Mouse (Mus musculus) kidney, postnatal 14 days (tissue): ENCODE measurements around the gene Dnmt3a.
"Not testable (repeated sequence)": the region's sequence is repeated elsewhere in the genome, so short reads cannot be mapped to it uniquely, and the experiment has no call there.

Experiments
- DNase-seq: peaks from one replicate; pipeline ENCODE4 v3.0.0; 2022; ENCODE audit warnings: mixed read lengths

The Dnmt3a gene

DNA sequence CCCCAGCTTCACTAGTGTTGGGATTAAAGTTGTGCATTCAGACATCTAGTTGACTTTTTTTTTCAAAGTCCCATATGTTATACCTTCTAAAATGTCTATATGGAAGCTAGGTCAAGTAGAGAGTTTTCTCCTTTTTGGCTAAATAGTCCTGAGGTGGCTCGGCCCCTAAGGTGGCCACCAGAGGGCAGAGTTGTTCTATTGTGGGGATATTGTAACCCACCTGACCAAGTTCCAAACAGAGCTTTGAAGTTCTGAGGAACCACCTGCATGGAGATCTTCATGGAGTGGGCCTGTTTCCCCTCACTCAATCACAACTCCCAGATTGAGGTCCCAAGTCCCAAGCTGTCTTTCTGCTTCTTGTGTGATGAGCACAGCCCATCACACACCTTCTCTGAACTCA, 120.3 kb downstream of the Dnmt3a start:
- DNase-seq: peak; percentile 70

DNA sequence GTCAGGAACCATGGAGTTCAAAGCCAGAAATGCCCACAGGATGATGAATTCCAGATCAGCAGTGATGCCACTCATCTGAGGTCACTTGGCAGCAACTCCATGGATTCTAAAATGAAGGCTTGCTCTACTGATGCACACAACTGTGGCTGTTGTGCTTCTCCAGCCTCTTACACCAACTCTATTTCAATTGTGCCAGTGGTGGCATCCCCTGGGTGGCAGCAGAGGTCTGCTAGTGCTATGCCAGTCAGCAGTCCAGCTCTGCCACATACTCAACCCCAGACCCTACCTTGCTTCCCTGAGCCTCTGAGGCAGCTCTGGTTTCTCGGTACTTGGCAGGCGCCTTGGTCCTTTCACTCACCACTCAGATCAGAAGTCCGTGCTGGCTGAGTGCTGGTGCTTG, 123.0 kb downstream of the Dnmt3a start:
- no peak for DNase-seq

DNA sequence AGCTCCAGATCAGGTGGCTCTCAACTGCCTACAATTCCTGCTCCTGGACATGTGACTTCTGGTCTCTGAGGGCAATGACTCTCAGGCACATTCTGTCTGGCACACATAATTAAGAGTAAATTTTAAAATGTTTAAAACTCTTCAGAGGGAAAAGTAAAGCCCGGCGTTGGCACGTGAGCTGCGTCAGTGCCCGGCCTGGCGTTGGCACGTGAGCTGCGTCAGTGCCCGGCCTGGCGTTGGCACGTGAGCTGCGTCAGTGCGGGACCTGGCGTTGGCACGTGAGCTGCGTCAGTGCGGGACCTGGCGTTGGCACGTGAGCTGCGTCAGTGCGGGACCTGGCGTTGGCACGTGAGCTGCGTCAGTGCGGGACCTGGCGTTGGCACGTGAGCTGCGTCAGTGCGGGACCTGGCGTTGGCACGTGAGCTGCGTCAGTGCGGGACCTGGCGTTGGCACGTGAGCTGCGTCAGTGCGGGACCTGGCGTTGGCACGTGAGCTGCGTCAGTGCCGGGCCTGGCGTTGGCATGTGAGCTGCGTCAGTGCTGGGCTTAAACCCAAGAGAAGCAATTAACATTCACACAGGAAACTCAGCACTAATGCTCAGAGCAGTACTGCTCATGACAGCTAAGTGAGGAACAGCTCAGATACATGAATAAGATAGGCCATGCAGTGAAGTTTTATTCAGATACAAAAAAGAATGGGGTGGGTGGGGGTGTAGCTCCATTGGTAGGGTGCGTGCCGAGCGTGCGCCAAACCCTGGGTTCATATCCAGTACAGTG, 124.5 kb downstream of the Dnmt3a start:
- not testable (repeated sequence) for DNase-seq

DNA sequence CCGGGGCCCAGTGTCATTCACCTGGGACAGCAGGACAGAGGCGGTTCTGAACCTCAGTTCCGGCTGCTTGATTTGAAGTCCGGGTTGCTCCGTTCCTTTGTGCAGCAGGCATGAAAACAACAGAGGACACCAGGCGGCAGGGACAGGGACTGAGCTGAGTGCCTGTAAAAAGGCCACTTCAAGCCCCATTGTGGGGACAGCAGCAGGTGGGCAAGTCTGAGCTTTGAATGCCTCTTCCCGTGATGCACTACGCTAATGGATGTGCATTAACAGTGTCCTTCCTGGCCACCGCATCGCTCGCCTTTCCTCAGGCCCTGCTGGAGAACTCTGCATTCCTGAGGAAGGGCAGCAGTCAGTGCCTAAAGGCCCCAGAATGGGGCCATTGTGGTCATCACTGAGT, 136.2 kb downstream of the Dnmt3a start:
- DNase-seq: no peak

DNA sequence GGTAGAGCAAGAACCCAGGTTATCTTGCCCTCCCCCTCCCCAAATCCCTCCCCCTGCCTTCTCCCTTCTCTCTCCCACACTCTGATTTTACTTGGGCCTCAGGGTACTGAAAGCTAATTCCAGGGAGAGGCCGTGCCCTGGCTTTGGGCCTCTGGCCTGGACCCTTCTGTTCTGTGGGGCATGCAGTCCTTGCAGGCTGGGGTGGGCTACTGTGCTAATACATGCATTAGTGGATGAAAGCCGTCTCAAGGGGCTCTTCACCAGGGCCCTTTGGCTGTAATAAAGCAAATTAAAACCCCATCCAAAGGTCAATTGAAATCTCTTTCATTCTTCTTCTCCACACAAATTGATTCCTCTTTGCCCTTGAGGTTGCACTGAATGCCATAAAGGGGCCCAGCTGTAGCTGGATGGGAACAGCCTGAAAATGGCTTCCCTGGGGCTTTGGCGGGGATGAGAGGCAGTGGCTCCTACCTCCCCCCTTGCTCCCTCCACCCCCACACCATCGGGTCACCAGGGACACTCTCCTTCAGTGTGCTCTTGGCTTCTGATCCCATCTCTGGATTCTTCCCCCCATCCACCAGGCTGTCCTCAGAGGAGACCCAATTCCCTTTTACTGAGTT, 138.8 kb downstream of the Dnmt3a start:
- no peak for DNase-seq

DNA sequence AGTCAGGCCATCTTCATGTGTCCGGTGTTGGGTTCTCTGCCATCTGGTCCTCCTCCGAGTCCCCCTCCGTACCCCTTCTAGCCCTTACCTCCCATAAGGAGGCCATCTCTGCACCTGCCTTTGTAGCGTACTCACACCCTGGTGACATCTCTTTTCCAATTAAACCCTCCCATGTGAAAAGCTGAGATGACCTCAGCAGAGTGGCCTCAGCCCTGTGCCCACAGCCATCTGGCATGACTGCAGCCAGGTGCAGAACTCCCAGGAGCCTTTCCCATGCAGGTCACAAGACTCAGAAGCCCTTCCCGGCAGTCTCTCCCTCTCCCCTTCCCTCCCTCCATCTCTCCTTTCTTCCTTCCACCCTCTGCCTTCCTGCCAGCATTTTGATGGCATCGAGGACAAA, 141.7 kb downstream of the Dnmt3a start:
- no peak for DNase-seq

DNA sequence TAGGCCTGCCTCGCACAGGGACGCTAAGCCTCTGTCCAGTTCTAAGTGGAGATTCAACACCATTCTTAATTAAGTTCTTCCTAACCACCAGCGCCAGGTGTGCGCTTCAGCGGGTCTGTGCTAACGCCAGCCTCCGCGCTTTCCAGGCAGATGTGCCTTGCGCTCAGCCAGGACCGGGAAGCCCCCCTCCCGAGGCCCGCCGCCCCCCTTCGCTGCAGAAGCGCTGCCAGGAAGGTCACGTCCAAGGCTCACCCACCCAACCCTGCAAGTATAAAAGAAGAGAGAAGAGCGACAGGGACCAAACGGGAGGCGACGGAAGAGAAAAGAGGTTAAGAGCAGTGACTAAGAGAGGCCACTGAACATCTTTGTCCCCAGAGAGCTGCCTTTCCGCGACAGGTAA, 148.8 kb downstream of the Dnmt3a start, which contains the start of gene Pomc:
Gene Pomc (plus strand): TSS at position 301 of the 400 bp plus-strand sequence.
- no peak for DNase-seq

DNA sequence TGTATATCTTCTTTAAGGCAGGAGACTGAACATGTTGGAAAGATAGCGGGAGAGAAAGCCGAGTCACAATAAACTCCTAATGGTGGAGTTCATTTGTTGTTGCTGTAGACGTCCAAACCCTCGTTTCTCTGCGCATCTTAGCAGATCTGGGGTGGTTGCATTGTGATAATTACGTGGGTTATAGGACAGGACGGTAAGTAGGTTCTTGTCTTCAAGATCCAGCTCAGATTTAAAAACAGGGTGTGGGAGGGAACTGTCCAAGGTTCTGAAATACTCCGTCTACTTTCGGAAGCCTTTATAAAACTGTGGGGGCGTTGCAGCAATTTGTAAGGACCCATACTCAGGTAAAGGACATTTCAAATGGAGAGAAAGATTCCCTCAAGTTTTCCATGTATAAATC, 149.6 kb downstream of the Dnmt3a start:
- DNase-seq: peak; percentile 19

DNA sequence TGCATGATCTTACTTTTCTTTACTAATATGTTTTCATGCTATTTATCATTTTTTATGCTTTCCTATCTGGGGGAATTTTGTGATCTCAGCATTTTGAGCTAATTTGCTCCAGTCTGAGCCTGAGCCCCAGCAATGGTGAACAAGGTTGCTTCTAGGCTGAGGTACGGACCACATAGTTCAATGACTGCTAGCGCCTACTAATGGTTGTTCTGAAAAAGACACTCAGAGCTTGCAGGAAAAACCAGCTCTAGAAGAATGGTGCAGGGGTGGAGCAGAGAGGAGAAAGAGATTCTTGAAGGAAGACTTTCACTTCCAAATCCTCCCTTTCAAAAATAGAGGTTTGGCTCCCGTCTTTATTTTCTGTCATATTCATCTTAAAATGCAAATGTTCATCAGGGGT, 150.5 kb downstream of the Dnmt3a start:
- DNase-seq: no peak

DNA sequence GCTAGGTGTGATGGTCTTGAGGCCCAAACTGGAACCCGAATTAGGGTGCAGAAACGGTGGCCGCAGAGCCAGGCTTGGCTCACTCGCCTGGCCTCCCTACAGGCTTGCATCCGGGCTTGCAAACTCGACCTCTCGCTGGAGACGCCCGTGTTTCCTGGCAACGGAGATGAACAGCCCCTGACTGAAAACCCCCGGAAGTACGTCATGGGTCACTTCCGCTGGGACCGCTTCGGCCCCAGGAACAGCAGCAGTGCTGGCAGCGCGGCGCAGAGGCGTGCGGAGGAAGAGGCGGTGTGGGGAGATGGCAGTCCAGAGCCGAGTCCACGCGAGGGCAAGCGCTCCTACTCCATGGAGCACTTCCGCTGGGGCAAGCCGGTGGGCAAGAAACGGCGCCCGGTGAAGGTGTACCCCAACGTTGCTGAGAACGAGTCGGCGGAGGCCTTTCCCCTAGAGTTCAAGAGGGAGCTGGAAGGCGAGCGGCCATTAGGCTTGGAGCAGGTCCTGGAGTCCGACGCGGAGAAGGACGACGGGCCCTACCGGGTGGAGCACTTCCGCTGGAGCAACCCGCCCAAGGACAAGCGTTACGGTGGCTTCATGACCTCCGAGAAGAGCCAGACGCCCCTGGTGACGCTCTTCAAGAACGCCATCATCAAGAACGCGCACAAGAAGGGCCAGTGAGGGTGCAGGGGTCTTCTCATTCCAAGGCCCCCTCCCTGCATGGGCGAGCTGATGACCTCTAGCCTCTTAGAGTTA, 154.2 kb downstream of the Dnmt3a start:
- DNase-seq: peak; percentile 90

DNA sequence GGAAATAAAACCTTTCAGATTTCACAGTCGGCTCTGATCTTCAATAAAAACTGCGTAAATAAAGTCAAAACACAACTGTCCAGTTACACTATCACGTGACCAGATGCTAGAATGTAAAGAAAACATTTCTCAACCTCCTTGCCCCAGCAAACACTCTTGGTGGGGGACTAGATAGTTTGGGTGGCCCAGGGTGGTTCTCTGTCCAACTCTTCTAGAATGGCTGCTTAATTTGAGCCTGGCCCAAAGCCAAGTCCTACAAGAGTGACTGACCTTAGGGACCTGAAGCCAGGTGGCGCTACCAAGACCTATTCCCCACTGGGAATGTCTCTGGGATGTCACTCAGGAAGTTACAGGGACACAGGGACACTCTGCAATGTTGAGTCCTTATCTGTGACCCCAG, 154.7 kb downstream of the Dnmt3a start:
- DNase-seq: no peak
